Mouse (Mus musculus) MEL (cell line): Measurements from ENCODE around the gene Caly. TPM values are rescaled to one million over a fixed set of nuclear protein-coding genes. Genes with fewer than 3 reads are reported as not detected.

Source experiments
- DNase-seq: peaks from one replicate; pipeline ENCODE4 v3.0.0; 2011; ENCODE audit warnings: low read depth, low spot score
- H3K27ac ChIP-seq: 2 replicates; pipeline ENCODE4 v1.5.1; 2012; ENCODE audit warnings: low read depth, mild to moderate bottlenecking, control low read depth, low read length, moderate library complexity; ENCODE audit not compliant: control insufficient read depth
- H3K27me3 ChIP-seq, 2 experiments: fragments of 150-350 bp in 1 of 2; sonication (generic) in 1 of 2; 2 replicates each; pipeline ENCODE4 v1.6.1; 2012; ENCODE audit warnings: low read length in 2 of 2, mild to moderate bottlenecking in 2 of 2, improper control_type of control experiment in 1 of 2, moderate library complexity in 1 of 2; ENCODE audit not compliant: insufficient read depth in 2 of 2, control insufficient read depth in 1 of 2
- H3K36me3 ChIP-seq, 2 experiments: 2 replicates each; pipeline ENCODE4 v1.6.1; 2012 to 2014; ENCODE audit warnings: low read length in 2 of 2, improper control_type of control experiment in 1 of 2, inconsistent platforms in 1 of 2, mild to moderate bottlenecking in 1 of 2; ENCODE audit not compliant: insufficient read depth in 2 of 2, control insufficient read depth in 1 of 2
- H3K4me1 ChIP-seq, 2 experiments: fragments of 150-350 bp in 1 of 2; sonication (generic) in 1 of 2; 2 replicates each; pipeline ENCODE4 v1.6.1; 2012; ENCODE audit warnings: low read length in 2 of 2, improper control_type of control experiment in 1 of 2, mild to moderate bottlenecking in 1 of 2; ENCODE audit not compliant: insufficient read depth in 2 of 2, control insufficient read depth in 1 of 2
- H3K4me3 ChIP-seq, 2 experiments: fragments of 150-350 bp in 1 of 2; sonication (generic) in 1 of 2; 2 replicates each; pipeline ENCODE4 v1.5.1; 2012; ENCODE audit warnings: low read depth in 2 of 2, low read length in 2 of 2, mild to moderate bottlenecking in 2 of 2, moderate library complexity in 2 of 2, control low read depth in 1 of 2, improper control_type of control experiment in 1 of 2; ENCODE audit not compliant: control insufficient read depth in 1 of 2, insufficient read depth in 1 of 2
- H3K79me2 ChIP-seq: 2 replicates; pipeline ENCODE4 v1.6.1; 2012; ENCODE audit warnings: mild to moderate bottlenecking, low read length, moderate library complexity; ENCODE audit not compliant: control insufficient read depth, poor library complexity, insufficient read depth
- H3K9ac ChIP-seq: 2 replicates; pipeline ENCODE4 v1.6.1; 2012; ENCODE audit warnings: low read depth, mild to moderate bottlenecking, control low read depth, low read length, moderate library complexity; ENCODE audit not compliant: control insufficient read depth, poor library complexity, severe bottlenecking
- H3K9me3 ChIP-seq: fragments of 150-350 bp; sonication (generic); replicated peaks from 2 replicates; pipeline ENCODE4 v1.6.1; 2012; ENCODE audit warnings: mild to moderate bottlenecking, low read length, improper control_type of control experiment, moderate library complexity; ENCODE audit not compliant: insufficient read depth
- BHLHE40 ChIP-seq: IDR thresholded peaks from 2 replicates; pipeline ENCODE4 v1.6.1; 2012; ENCODE audit warnings: low read depth, mild to moderate bottlenecking, inconsistent platforms, low read length, improper control_type of control experiment, borderline replicate concordance
- CHD1 ChIP-seq: IDR thresholded peaks from 2 replicates; pipeline ENCODE4 v1.6.1; 2012; ENCODE audit warnings: low read depth, mild to moderate bottlenecking, inconsistent platforms, low read length, improper control_type of control experiment
- CHD2 ChIP-seq: IDR thresholded peaks from 2 replicates; pipeline ENCODE4 v1.6.1; 2011; ENCODE audit warnings: low read length, improper control_type of control experiment
- CTCF ChIP-seq, 3 experiments: IDR thresholded peaks in 2 of 3; conservative IDR thresholded peaks in 1 of 3; 2 replicates each; pipeline ENCODE4 v1.5.1; 2011 to 2012; ENCODE audit warnings: low read length in 3 of 3, low read depth in 2 of 3, mild to moderate bottlenecking in 2 of 3, improper control_type of control experiment in 1 of 3, inconsistent platforms in 1 of 3, mixed read lengths in 1 of 3, moderate library complexity in 1 of 3; ENCODE audit not compliant: control insufficient read depth in 1 of 3, insufficient read depth in 1 of 3, poor library complexity in 1 of 3, severe bottlenecking in 1 of 3
- ELF1 ChIP-seq: IDR thresholded peaks from 2 replicates; pipeline ENCODE4 v1.6.1; 2014; ENCODE audit warnings: low read depth, mild to moderate bottlenecking, inconsistent platforms, low read length, improper control_type of control experiment, moderate library complexity
- EP300 ChIP-seq, 2 experiments: IDR thresholded peaks; 2 replicates each; pipeline ENCODE4 v1.6.1; 2011; ENCODE audit warnings: improper control_type of control experiment in 2 of 2, low read length in 2 of 2, low read depth in 1 of 2, mild to moderate bottlenecking in 1 of 2
- ETS1 ChIP-seq: IDR thresholded peaks from 2 replicates; pipeline ENCODE4 v1.6.1; 2012; ENCODE audit warnings: low read depth, mild to moderate bottlenecking, inconsistent platforms, low read length, improper control_type of control experiment, moderate library complexity
- GABPA ChIP-seq: IDR thresholded peaks from 2 replicates; pipeline ENCODE4 v1.6.1; 2012; ENCODE audit warnings: low read depth, mild to moderate bottlenecking, inconsistent platforms, low read length, improper control_type of control experiment, moderate library complexity
- HCFC1 ChIP-seq: IDR thresholded peaks from 2 replicates; pipeline ENCODE4 v1.6.1; 2012; ENCODE audit warnings: low read depth, mild to moderate bottlenecking, inconsistent platforms, low read length, improper control_type of control experiment, moderate library complexity
- JUND ChIP-seq: IDR thresholded peaks from 2 replicates; pipeline ENCODE4 v1.6.1; 2011; ENCODE audit warnings: low read depth, mild to moderate bottlenecking, improper control_type of control experiment, low read length
- KAT2A ChIP-seq: conservative IDR thresholded peaks from 2 replicates; pipeline ENCODE4 v1.6.1; 2012; ENCODE audit warnings: low read depth, low read length, improper control_type of control experiment, inconsistent platforms
- MAX ChIP-seq: IDR thresholded peaks from 2 replicates; pipeline ENCODE4 v1.6.1; 2011; ENCODE audit warnings: low read length, improper control_type of control experiment
- MAZ ChIP-seq: IDR thresholded peaks from 2 replicates; pipeline ENCODE4 v1.6.1; 2012; ENCODE audit warnings: low read depth, mild to moderate bottlenecking, inconsistent platforms, low read length, improper control_type of control experiment
- MEF2A ChIP-seq: IDR thresholded peaks from 2 replicates; pipeline ENCODE4 v1.6.1; 2014; ENCODE audit warnings: low read depth, mild to moderate bottlenecking, inconsistent platforms, low read length, improper control_type of control experiment; ENCODE audit not compliant: poor library complexity, insufficient replicate concordance, severe bottlenecking; ENCODE audit errors: extremely low read depth
- MXI1 ChIP-seq: IDR thresholded peaks from 2 replicates; pipeline ENCODE4 v1.6.1; 2011; ENCODE audit warnings: mild to moderate bottlenecking, low read depth, low read length, improper control_type of control experiment
- MYB ChIP-seq: IDR thresholded peaks from 2 replicates; pipeline ENCODE4 v1.6.1; 2011; ENCODE audit warnings: mild to moderate bottlenecking, low read depth, low read length, improper control_type of control experiment
- MYC ChIP-seq: IDR thresholded peaks from 2 replicates; pipeline ENCODE4 v1.6.1; 2011; ENCODE audit warnings: low read depth, mild to moderate bottlenecking, low read length, improper control_type of control experiment, moderate library complexity
- NRF1 ChIP-seq: IDR thresholded peaks from 2 replicates; pipeline ENCODE4 v1.6.1; 2014; ENCODE audit warnings: low read depth, mild to moderate bottlenecking, inconsistent platforms, low read length, improper control_type of control experiment, moderate library complexity; ENCODE audit not compliant: poor library complexity, insufficient read depth, severe bottlenecking
- POLR2A ChIP-seq, 2 experiments: IDR thresholded peaks; 2 replicates each; pipeline ENCODE4 v1.6.1; 2011 to 2012; ENCODE audit warnings: low read length in 2 of 2, mild to moderate bottlenecking in 2 of 2, control low read depth in 1 of 2, improper control_type of control experiment in 1 of 2, low read depth in 1 of 2, moderate library complexity in 1 of 2; ENCODE audit not compliant: control insufficient read depth in 1 of 2, insufficient read depth in 1 of 2, poor library complexity in 1 of 2
- SIN3A ChIP-seq: IDR thresholded peaks from 2 replicates; pipeline ENCODE4 v1.6.1; 2012; ENCODE audit warnings: low read length, improper control_type of control experiment, inconsistent platforms
- SMC3 ChIP-seq: IDR thresholded peaks from 2 replicates; pipeline ENCODE4 v1.6.1; 2011; ENCODE audit warnings: low read depth, low read length, improper control_type of control experiment
- TBP ChIP-seq: IDR thresholded peaks from 2 replicates; pipeline ENCODE4 v1.8.0; 2011; ENCODE audit warnings: low read depth, low read length, improper control_type of control experiment
- TCF12 ChIP-seq: IDR thresholded peaks from 2 replicates; pipeline ENCODE4 v1.6.1; 2014; ENCODE audit warnings: low read depth, mild to moderate bottlenecking, inconsistent platforms, low read length, improper control_type of control experiment, moderate library complexity
- UBTF ChIP-seq: IDR thresholded peaks from 2 replicates; pipeline ENCODE4 v1.6.1; 2012; ENCODE audit warnings: low read depth, mild to moderate bottlenecking, inconsistent platforms, low read length, improper control_type of control experiment, moderate library complexity, borderline replicate concordance; ENCODE audit not compliant: insufficient read depth
- USF1 ChIP-seq: IDR thresholded peaks from 2 replicates; pipeline ENCODE4 v1.6.1; 2014; ENCODE audit warnings: low read depth, mild to moderate bottlenecking, inconsistent platforms, low read length, improper control_type of control experiment, moderate library complexity
- USF2 ChIP-seq, 2 experiments: IDR thresholded peaks; 2 replicates each; pipeline ENCODE4 v1.6.1; 2011 to 2012; ENCODE audit warnings: improper control_type of control experiment in 2 of 2, low read length in 2 of 2, borderline replicate concordance in 1 of 2, inconsistent platforms in 1 of 2, low read depth in 1 of 2, mild to moderate bottlenecking in 1 of 2; ENCODE audit not compliant: insufficient read depth in 1 of 2
- ZMIZ1 ChIP-seq: IDR thresholded peaks from 2 replicates; pipeline ENCODE4 v1.6.1; 2012; ENCODE audit warnings: low read depth, mild to moderate bottlenecking, inconsistent platforms, low read length, improper control_type of control experiment, moderate library complexity
- ZNF384 ChIP-seq: IDR thresholded peaks from 2 replicates; pipeline ENCODE4 v1.6.1; 2012; ENCODE audit warnings: low read depth, mild to moderate bottlenecking, inconsistent platforms, low read length, improper control_type of control experiment
- polyA plus RNA-seq, 2 experiments: library from polyadenylated mRNA; stranded (reverse) in 1 of 2; unstranded in 1 of 2; fragments of >175 nt in 1 of 2; fragments of >200 nt in 1 of 2; gene quantifications; 2 replicates each; pipeline versions ENCODE4 v1.2.1 to v1.2.4; 2012; ENCODE audit warnings: low replicate concordance in 2 of 2, low read depth in 1 of 2; ENCODE audit not compliant: insufficient read length in 2 of 2, insufficient read depth in 1 of 2, missing spikeins in 1 of 2
- total RNA-seq: library from RNA; depleted of rRNA; stranded (reverse); fragments of 300-350 nt; gene quantifications from 2 replicates; pipeline ENCODE4 v1.2.3, GENCODE M21; 2012

The Caly gene
- total and polyA plus RNA-seq, 3 experiments = 0.11 TPM; not detected in 2

GRCm38 (mm10) chr7:140077698-140078097, 4.7 kb downstream of the Caly start:
- Histone ChIP-seq H3K79me2 (no peaks in the 10 kb centered on the region), H3K27me3 (no peaks in the 10 kb centered on the region), H3K4me3 (peak overlapping the region; percentile 41 to 49), H3K27ac (peak overlapping the region; percentile 47), H3K9me3 (no peaks in the 10 kb centered on the region), H3K36me3 (peaks cover 0 to 3% of the 10 kb centered on the region in 2 experiments; a peak in 2 of 4 replicates), H3K9ac (peak overlapping the region; percentile 28), H3K4me1 (peaks cover 0 to 7% of the 10 kb centered on the region in 2 experiments; a peak in 2 of 4 replicates)
- peak; percentile 81 for DNase-seq
- TF ChIP-seq BHLHE40 (no peak), HCFC1 (0 out of 2 replicates have a peak, but pooled peaks have one; percentile 13), TCF12 (no peak), MAX (peak; percentile 43; the same call in 1 of the 2 replicates), ZNF384 (peak; percentile 94), ELF1 (no peak), POLR2A (IDR thresholded peaks at IDR 0.05; ENCODE audit: control insufficient read depth in 1 of 2, insufficient read depth in 1 of 2, low read depth in 1 of 2, low read length in 2 of 2, poor library complexity in 1 of 2) (peak in 1 of 2 experiments; percentile 44; a peak in 1 of 4 replicates), USF2 (IDR thresholded peaks at IDR 0.05; ENCODE audit: borderline replicate concordance in 1 of 2, insufficient read depth in 1 of 2, low read depth in 1 of 2, low read length in 2 of 2) (no peak), MYC (peak; percentile 77; the same call in 1 of the 2 replicates), SMC3 (no peak), KAT2A (no peak), ZMIZ1 (no peak), SIN3A (0 out of 2 replicates have a peak, but pooled peaks have one; percentile 21), MAZ (no peak), EP300 (IDR thresholded peaks at IDR 0.05; ENCODE audit: low read depth in 1 of 2, low read length in 2 of 2) (0 out of 4 replicates have a peak, but pooled peaks of 1 of the 2 experiments have one; percentile 5), GABPA (no peak)

DNA sequence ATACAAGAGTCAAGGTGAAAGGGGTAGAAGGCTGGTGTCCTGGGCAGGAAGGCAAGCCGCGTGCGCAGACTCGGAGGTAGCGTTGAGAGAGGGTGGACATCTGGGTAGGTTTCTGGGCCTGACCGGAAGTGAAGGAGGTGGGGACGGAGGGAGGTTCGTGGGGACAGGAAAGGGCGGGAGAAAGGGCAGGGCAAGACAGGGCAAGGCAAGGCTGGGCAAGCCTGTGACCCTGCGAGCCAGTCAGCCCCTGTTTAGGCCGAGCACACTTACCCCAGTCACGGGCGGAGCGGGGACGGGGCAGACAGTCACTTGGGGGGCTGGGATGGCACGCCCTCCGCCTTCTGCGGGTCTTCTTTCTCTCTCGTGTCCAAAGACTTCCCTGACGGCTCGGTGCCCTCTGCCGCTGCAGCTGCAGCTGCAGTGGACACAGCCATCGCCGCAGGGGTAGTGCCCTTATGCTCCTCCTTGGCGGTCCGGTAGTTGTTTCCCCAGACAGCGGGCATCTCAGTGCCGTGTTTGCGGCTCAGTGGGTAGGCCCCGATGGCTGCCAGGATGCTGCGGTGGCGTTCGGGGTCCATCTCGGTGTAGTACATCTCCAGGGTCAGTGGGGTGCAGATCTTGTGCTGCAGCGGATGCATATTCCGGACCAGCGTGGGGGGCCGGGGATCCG, 12.2 kb downstream of the Caly start:
- H3K4me3 ChIP-seq = no peak overlapping the region
- H3K27me3 ChIP-seq = no peaks in the 10 kb centered on the region; a peak in 1 of 4 replicates
- no peak overlapping the region for H3K27ac ChIP-seq
- no peak for DNase-seq
- H3K9me3 ChIP-seq = no peaks in the 10 kb centered on the region
- no peaks in the 10 kb centered on the region for H3K4me1 ChIP-seq
- no peak overlapping the region for H3K9ac ChIP-seq
- no peaks in the 10 kb centered on the region for H3K79me2 ChIP-seq
- TF ChIP-seq GABPA (no peak), UBTF (no peak), JUND (no peak), HCFC1 (no peak), CHD1 (no peak), NRF1 (no peak), MEF2A (no peak), EP300 (IDR thresholded peaks at IDR 0.05; ENCODE audit: low read depth in 1 of 2, low read length in 2 of 2) (no peak), SIN3A (no peak), TBP (no peak), SMC3 (no peak), MXI1 (no peak), ELF1 (no peak), POLR2A (IDR thresholded peaks at IDR 0.05; ENCODE audit: control insufficient read depth in 1 of 2, insufficient read depth in 1 of 2, low read depth in 1 of 2, low read length in 2 of 2, poor library complexity in 1 of 2) (no peak), TCF12 (no peak), CTCF (IDR thresholded peaks at IDR 0.05 in 2 of 3, conservative IDR thresholded peaks at IDR 0.05 in 1 of 3; ENCODE audit: control insufficient read depth in 1 of 3, insufficient read depth in 1 of 3, low read depth in 2 of 3, low read length in 3 of 3, poor library complexity in 1 of 3, severe bottlenecking in 1 of 3) (no peak), ETS1 (no peak), MYB (no peak), USF1 (no peak), CHD2 (no peak)
- TF ChIP-seq, all 39 proteins: peak for 0
- no peaks in the 10 kb centered on the region for H3K36me3 ChIP-seq
